Mouse (Mus musculus): Measurements from ENCODE around the gene Gm10322.

DNA sequence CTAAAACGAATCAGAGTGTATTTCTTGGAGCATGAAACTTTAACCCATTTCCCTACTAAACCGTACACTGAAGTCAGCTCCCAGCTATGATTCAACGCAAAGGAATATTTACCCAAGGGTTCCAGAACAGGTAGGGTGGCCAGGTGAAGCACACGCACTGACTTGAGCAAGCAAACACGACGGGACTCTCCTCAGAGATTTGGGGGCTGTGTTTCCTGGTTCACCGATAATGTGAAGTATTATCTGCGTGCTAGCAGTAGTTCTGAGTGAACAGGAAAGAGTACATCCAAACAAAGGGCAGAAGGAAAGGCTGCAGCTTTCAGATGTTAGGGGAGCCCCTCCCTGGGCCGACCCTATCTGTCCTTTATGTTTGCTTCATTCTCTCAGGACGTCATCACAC, 5.5 kb downstream of the Gm10322 start:
- TF ChIP-seq MYOD1 (IDR thresholded peaks at IDR 0.05; ENCODE audit: control insufficient read depth, insufficient read length, low read depth) (no peak), CTCF (IDR thresholded peaks at IDR 0.05; ENCODE audit: control insufficient read depth, insufficient read depth, insufficient read length) (no peak), MYOG (IDR thresholded peaks at IDR 0.05; ENCODE audit: control insufficient read depth, extremely low read depth, insufficient read length) (no peak)

Measured in C2C12 (cell line).